Mouse (Mus musculus): ENCODE measurements at regions not wholly inside any gene's neighbourhood (a gene's known extent, or its start where the extent isn't known, plus 50 kb on each side); places are given as distances from the start of the nearest gene placed in this dataset.

GRCm38 (mm10) chr11:52536841-52537240, 140.6 kb downstream of the 9530068E07Rik start:
- DNase-seq, result no peak
- intact Hi-C loops (cut with DNase I), result no loop called here

- DNase-seq, result no peak
- intact Hi-C loops (cut with DNase I), result no loop called here
Observed at GRCm38 (mm10) chr11:52537819-52538435, 141.7 kb downstream of the 9530068E07Rik start.

- no peak for DNase-seq
- intact Hi-C loops (cut with DNase I), result no loop called here
Observed at GRCm38 (mm10) chr11:52541210-52541609, 145.0 kb downstream of the 9530068E07Rik start.

GRCm38 (mm10) chr11:52551451-52551850, 155.2 kb downstream of the 9530068E07Rik start:
- intact Hi-C loops (cut with DNase I), result no loop called here
- DNase-seq, result no peak

- no peak for DNase-seq
- intact Hi-C loops (cut with DNase I), result no loop called here
Observed at GRCm38 (mm10) chr11:52552860-52553259, 156.6 kb downstream of the 9530068E07Rik start.

GRCm38 (mm10) chr11:52557836-52558235, 161.6 kb downstream of the 9530068E07Rik start:
- DNase-seq, result no peak
- intact Hi-C loops (cut with DNase I), result no loop called here

- no peak for DNase-seq
Observed at GRCm38 (mm10) chr11:52558782-52559181, 162.6 kb downstream of the 9530068E07Rik start.

GRCm38 (mm10) chr11:52561281-52561680, 165.1 kb downstream of the 9530068E07Rik start:
- intact Hi-C loops (cut with DNase I), result no loop called here
- DNase-seq, result peak; percentile 11 to 17

More at GRCm38 (mm10) chr11:52558782-52559181, 162.6 kb downstream of the 9530068E07Rik start:
- intact Hi-C loops (cut with DNase I), result no loop called here

- DNase-seq, result peak; percentile 22 to 28
- intact Hi-C loops (cut with DNase I), result no loop called here
Observed at GRCm38 (mm10) chr11:52565457-52565856, 169.2 kb downstream of the 9530068E07Rik start.

GRCm38 (mm10) chr11:52566026-52566425, 169.8 kb downstream of the 9530068E07Rik start:
- intact Hi-C loops (cut with DNase I), result no loop called here

GRCm38 (mm10) chr11:52567945-52568687, 171.9 kb downstream of the 9530068E07Rik start:
- DNase-seq, result no peak
- intact Hi-C loops (cut with DNase I), result no loop called here

More at GRCm38 (mm10) chr11:52566026-52566425, 169.8 kb downstream of the 9530068E07Rik start:
- DNase-seq, result no peak

GRCm38 (mm10) chr11:52568794-52569193, 172.6 kb downstream of the 9530068E07Rik start:
- intact Hi-C loops (cut with DNase I), result no loop called here
- no peak for DNase-seq

GRCm38 (mm10) chr11:52569759-52570158, 173.5 kb downstream of the 9530068E07Rik start:
- intact Hi-C loops (cut with DNase I), result no loop called here

GRCm38 (mm10) chr11:52578471-52578870, 182.2 kb downstream of the 9530068E07Rik start:
- intact Hi-C loops (cut with DNase I), result no loop called here
- DNase-seq, result no peak

More at GRCm38 (mm10) chr11:52569759-52570158, 173.5 kb downstream of the 9530068E07Rik start:
- DNase-seq, result no peak

GRCm38 (mm10) chr11:52579764-52580377, 183.6 kb downstream of the 9530068E07Rik start:
- intact Hi-C loops (cut with DNase I), result no loop called here
- DNase-seq, result no peak

GRCm38 (mm10) chr11:52591596-52592180, 172.7 kb upstream of the Fstl4 start:
- intact Hi-C loops (cut with DNase I), result no loop called here

GRCm38 (mm10) chr11:52594092-52594491, 170.3 kb upstream of the Fstl4 start:
- no peak for DNase-seq
- intact Hi-C loops (cut with DNase I), result no loop called here

More at GRCm38 (mm10) chr11:52591596-52592180, 172.7 kb upstream of the Fstl4 start:
- DNase-seq, result no peak

GRCm38 (mm10) chr11:52601196-52601595, 163.2 kb upstream of the Fstl4 start:
- no peak for DNase-seq
- intact Hi-C loops (cut with DNase I), result no loop called here

- intact Hi-C loops (cut with DNase I), result no loop called here
- peak in 1 of 2 experiments; percentile 10 for DNase-seq
Observed at GRCm38 (mm10) chr11:52602061-52602561, 162.3 kb upstream of the Fstl4 start.

GRCm38 (mm10) chr11:52602796-52603195, 161.6 kb upstream of the Fstl4 start:
- DNase-seq, result no peak
- intact Hi-C loops (cut with DNase I), result no loop called here

GRCm38 (mm10) chr11:52610681-52611165, 153.7 kb upstream of the Fstl4 start:
- intact Hi-C loops (cut with DNase I), result no loop called here
- DNase-seq, result no peak

Data from heart, postnatal 14 days (tissue).